Mouse (Mus musculus) forebrain, embryonic 13.5 days (tissue): Measurements from ENCODE around the gene Tmem212. TPM values are rescaled to one million over a fixed set of nuclear protein-coding genes. Genes with fewer than 3 reads are reported as not detected.

Experiments
- ATAC-seq: fragments of 200-750 bp; cut with Nextera tagmentation; 2 replicates; pipeline ENCODE4 v1.8.0; 2017
- H3K27ac ChIP-seq: fragments of 300-500 bp; sonication (generic); 2 replicates; pipeline ENCODE4 v1.5.1; 2015; ENCODE audit warnings: inconsistent platforms, mild to moderate bottlenecking, moderate library complexity
- H3K27me3 ChIP-seq: fragments of 300-500 bp; sonication (generic); 2 replicates; pipeline ENCODE4 v1.6.1; 2015; ENCODE audit warnings: mild to moderate bottlenecking, inconsistent platforms
- H3K36me3 ChIP-seq: fragments of 300-500 bp; sonication (generic); 2 replicates; pipeline ENCODE4 v1.6.1; 2015; ENCODE audit warnings: mild to moderate bottlenecking, inconsistent platforms; ENCODE audit not compliant: poor library complexity, severe bottlenecking
- H3K4me1 ChIP-seq: fragments of 300-500 bp; sonication (generic); 2 replicates; pipeline ENCODE4 v1.6.1; 2015; ENCODE audit warnings: inconsistent platforms
- H3K4me2 ChIP-seq: fragments of 300-500 bp; sonication (generic); 2 replicates; pipeline ENCODE4 v1.6.1; 2015; ENCODE audit warnings: inconsistent platforms, mild to moderate bottlenecking, moderate library complexity
- H3K4me3 ChIP-seq: fragments of 300-500 bp; sonication (generic); 2 replicates; pipeline ENCODE4 v1.5.1; 2015; ENCODE audit warnings: mild to moderate bottlenecking, inconsistent platforms
- H3K9ac ChIP-seq: fragments of 300-500 bp; sonication (generic); 2 replicates; pipeline ENCODE4 v1.6.1; 2015; ENCODE audit warnings: mild to moderate bottlenecking, inconsistent platforms
- H3K9me3 ChIP-seq: fragments of 300-500 bp; sonication (generic); replicated peaks from 2 replicates; pipeline ENCODE4 v1.6.1; 2016; ENCODE audit warnings: inconsistent platforms
- WGBS: fragments of 180-500 bp; shearing (Covaris S2); methylation state at CpG from one replicate; pipeline ENCODE4 v1.1.7; 2015; 5-methylcytosine and 5-hydroxymethylcytosine counted together
- polyA plus RNA-seq: library from polyadenylated mRNA; unstranded; fragments of >200 nt; fragmentation: Nextera tagmentation; extraction: Ambion mirVana; gene quantifications from 2 replicates; pipeline ENCODE4 v1.2.1, GENCODE M21; 2015

The Tmem212 gene
- polyA plus RNA-seq, 1 experiment from 2014 or later: not detected

GRCm38 (mm10) chr3:27861086-27861485 lies 35.1 kb downstream of the Tmem212 start:
- Histone ChIP-seq H3K27ac (no peak overlapping the region), H3K36me3 (no peaks in the 10 kb centered on the region), H3K27me3 (peaks cover 9% of the 10 kb centered on the region), H3K9ac (no peak overlapping the region), H3K9me3 (no peaks in the 10 kb centered on the region), H3K4me3 (no peak overlapping the region), H3K4me2 (no peak overlapping the region), H3K4me1 (peaks cover 28% of the 10 kb centered on the region)
- WGBS: 94% methylated on average over 6 of the region's 6 CpGs
- no peak for ATAC-seq

DNA sequence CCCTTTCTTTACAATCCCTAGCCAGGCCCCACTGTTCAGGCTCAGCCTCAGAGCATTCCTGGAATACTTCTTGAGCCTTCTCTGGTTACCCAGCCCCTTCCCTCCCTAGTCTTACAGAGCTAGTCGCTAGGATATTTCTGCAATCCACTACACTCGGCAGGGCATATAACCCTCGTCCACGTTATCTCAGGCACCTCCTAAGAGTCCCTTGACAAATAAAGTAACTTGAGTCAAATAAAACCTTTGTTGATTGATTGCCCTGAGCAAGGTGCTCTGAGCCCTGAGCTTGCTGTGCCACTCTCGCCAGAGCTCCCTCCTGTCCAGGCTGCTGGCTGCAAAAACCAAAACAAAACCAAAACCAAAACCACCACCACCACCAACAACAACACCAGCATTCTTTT lies 37.0 kb downstream of the Tmem212 start:
- no peaks in the 10 kb centered on the region for H3K36me3 ChIP-seq
- H3K4me1 ChIP-seq: peaks cover 38% of the 10 kb centered on the region
- no peaks in the 10 kb centered on the region for H3K9me3 ChIP-seq
- peaks cover 16% of the 10 kb centered on the region for H3K27me3 ChIP-seq
- ATAC-seq: no peak
- WGBS: 11% methylated on average over 5 of the region's 5 CpGs
- H3K9ac ChIP-seq: no peak overlapping the region
- H3K4me3 ChIP-seq: no peak overlapping the region
- no peak overlapping the region for H3K27ac ChIP-seq
- no peak overlapping the region for H3K4me2 ChIP-seq

- Histone ChIP-seq H3K4me1 (peaks cover 35% of the 10 kb centered on the region), H3K27ac (no peak overlapping the region), H3K4me3 (no peak overlapping the region), H3K36me3 (no peaks in the 10 kb centered on the region), H3K9ac (no peak overlapping the region), H3K4me2 (no peak overlapping the region), H3K9me3 (no peaks in the 10 kb centered on the region), H3K27me3 (peaks cover 16% of the 10 kb centered on the region)
- ATAC-seq: no peak
- WGBS: 43% methylated on average over 5 of the region's 5 CpGs
Observed at GRCm38 (mm10) chr3:27858441-27859115, 37.6 kb downstream of the Tmem212 start.

DNA sequence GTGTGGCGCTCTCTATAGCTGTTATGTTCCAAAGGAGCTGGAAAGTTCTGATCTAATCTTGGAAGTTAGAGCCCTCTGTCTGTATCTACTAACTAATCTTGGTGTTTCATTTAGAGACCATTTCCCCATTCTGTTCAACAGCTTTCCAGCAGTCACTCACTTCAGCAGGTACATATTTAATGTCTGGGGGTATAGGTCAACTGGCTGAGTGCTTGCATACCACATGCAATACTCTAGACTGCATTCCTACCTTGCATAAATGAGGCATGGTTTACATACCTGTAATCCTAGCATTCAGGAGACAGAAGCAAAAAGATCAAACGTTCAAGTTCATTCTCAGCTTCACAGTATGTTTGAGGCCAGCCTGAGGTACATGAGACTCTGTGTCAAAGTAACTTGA lies 39.9 kb downstream of the Tmem212 start:
- Histone ChIP-seq H3K4me3 (no peak overlapping the region), H3K36me3 (no peaks in the 10 kb centered on the region), H3K9me3 (no peaks in the 10 kb centered on the region), H3K9ac (no peak overlapping the region), H3K4me1 (peaks cover 14% of the 10 kb centered on the region; the same call in 1 of the 2 replicates), H3K27ac (no peak overlapping the region), H3K27me3 (peaks cover 16% of the 10 kb centered on the region), H3K4me2 (no peak overlapping the region)
- WGBS: 87% methylated on average over 2 of the region's 2 CpGs
- ATAC-seq: no peak

DNA sequence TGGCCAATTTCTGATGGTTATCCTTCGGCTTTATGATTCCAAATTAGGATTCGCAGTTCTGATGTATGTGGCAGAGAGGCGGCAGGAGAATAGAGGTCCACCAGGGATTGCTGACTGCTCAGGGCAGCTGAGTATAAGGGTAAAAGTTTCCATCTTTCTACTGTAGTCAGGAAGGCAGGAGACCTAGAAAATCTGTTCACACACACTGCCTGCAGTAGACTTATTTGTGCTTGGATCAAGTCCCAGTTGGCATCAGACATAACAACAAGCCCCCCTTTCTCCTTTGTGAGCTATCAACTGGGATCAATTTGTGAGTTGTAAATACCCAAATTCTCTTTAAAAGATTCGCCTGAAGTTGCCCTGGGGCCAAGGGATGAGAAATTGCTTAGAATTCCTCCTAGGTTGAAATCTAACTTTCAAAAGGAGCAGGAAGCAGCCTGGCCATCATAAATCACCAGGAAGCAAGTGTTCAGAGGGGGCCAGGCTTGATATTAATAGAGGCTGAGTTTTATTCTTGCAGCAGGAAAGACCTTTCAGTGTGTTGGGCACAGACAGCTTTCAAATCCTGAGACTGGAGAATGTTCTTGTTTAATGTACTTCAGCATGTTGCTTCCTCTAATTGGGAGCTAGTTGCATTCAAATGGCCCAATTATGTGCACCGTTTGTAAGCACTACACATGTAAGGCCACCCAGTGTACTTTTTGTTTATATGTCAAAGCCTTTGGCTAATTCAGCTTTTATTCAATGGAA lies 41.6 kb downstream of the Tmem212 start:
- no peaks in the 10 kb centered on the region for H3K36me3 ChIP-seq
- H3K27me3 ChIP-seq: peaks cover 16% of the 10 kb centered on the region
- no peak overlapping the region for H3K9ac ChIP-seq
- ATAC-seq: peak; percentile 63
- no peaks in the 10 kb centered on the region for H3K9me3 ChIP-seq
- peaks cover 14% of the 10 kb centered on the region; the same call in 1 of the 2 replicates for H3K4me1 ChIP-seq
- H3K4me3 ChIP-seq: no peak overlapping the region
- WGBS: 63% methylated on average over 5 of the region's 5 CpGs
- H3K4me2 ChIP-seq: no peak overlapping the region
- H3K27ac ChIP-seq: no peak overlapping the region

GRCm38 (mm10) chr3:27843266-27843665 lies 52.9 kb downstream of the Tmem212 start:
- Histone ChIP-seq H3K4me3 (no peak overlapping the region), H3K9me3 (no peaks in the 10 kb centered on the region), H3K4me2 (no peak overlapping the region), H3K27ac (no peak overlapping the region), H3K27me3 (no peaks in the 10 kb centered on the region), H3K4me1 (no peaks in the 10 kb centered on the region), H3K9ac (no peak overlapping the region), H3K36me3 (no peaks in the 10 kb centered on the region)
- WGBS: 85% methylated on average over 5 of the region's 5 CpGs
- ATAC-seq: no peak

DNA sequence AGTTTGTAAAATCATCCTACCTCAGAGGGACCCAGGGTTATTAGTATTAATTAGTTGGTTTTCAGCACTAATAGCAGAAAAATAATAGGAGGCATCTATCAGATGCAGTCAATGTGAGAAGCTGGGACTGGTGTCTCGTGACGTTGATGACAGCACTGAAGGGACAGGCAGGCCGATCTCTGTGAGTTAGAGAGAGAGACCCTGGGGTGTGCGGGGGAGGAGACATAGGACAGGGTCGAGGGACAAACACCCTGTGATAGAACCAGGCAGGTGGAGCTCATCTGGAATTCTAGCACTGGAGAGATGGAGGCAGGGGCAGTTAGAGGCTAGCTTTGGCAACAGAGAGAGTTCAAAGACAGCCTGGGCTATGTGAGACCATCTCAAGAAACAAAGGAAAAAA lies 53.3 kb downstream of the Tmem212 start:
- H3K4me2 ChIP-seq: no peak overlapping the region
- no peaks in the 10 kb centered on the region for H3K9me3 ChIP-seq
- H3K27ac ChIP-seq: no peak overlapping the region
- no peaks in the 10 kb centered on the region for H3K36me3 ChIP-seq
- H3K27me3 ChIP-seq: no peaks in the 10 kb centered on the region
- WGBS: 75% methylated on average over 5 of the region's 5 CpGs
- no peak overlapping the region for H3K9ac ChIP-seq
- ATAC-seq: no peak
- no peaks in the 10 kb centered on the region for H3K4me1 ChIP-seq
- no peak overlapping the region for H3K4me3 ChIP-seq

GRCm38 (mm10) chr3:27840311-27840710 lies 55.9 kb downstream of the Tmem212 start:
- Histone ChIP-seq H3K4me1 (no peaks in the 10 kb centered on the region), H3K9me3 (no peaks in the 10 kb centered on the region), H3K36me3 (no peaks in the 10 kb centered on the region), H3K27ac (no peak overlapping the region), H3K27me3 (no peaks in the 10 kb centered on the region), H3K4me3 (no peak overlapping the region), H3K9ac (no peak overlapping the region), H3K4me2 (no peak overlapping the region)
- WGBS: 81% methylated on average over 9 of the region's 9 CpGs
- no peak for ATAC-seq

DNA sequence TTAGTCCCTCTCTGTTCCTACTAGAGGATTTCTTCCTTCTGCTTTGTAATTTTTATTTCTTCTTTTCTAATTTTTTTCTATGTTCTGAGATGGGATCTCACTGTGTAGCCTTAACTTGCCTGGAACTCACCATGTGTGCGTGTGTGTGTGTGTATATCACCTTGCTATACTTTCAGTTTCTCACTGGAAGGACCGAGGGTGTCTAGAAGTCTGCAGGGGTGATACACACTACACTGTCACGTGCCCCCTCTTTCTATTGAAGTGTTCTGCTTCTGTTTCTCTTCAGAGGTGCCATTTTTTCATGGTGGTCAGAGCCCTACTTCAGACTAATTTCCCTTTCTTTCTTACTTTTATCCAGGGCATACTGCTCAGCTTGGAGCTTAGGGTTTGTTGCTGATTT lies 56.4 kb downstream of the Tmem212 start:
- ATAC-seq: no peak
- H3K4me2 ChIP-seq: no peak overlapping the region
- no peaks in the 10 kb centered on the region for H3K27me3 ChIP-seq
- H3K9ac ChIP-seq: no peak overlapping the region
- H3K4me1 ChIP-seq: no peaks in the 10 kb centered on the region
- H3K36me3 ChIP-seq: no peaks in the 10 kb centered on the region
- 77% methylated on average over 3 of the region's 3 CpGs for WGBS
- H3K9me3 ChIP-seq: no peaks in the 10 kb centered on the region
- no peak overlapping the region for H3K27ac ChIP-seq
- H3K4me3 ChIP-seq: no peak overlapping the region

DNA sequence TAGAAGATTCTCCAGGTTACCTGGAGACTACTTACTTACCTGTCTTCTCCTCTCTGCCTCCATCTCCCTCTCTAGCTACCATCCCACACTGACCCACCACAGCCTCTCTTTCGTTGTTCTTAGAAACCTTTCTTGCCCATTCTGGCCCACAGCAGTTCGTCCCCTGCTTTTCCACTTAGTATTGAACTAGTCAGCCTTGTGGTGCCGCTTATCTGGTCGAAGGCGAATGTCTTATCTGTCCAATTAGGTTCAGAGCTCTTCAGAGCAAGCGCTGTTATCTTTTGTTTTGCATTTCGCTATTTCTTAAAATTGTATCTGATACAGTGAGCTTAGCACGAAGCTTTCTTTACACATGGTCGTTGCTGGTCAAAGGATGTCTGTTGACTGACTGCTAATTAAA lies 56.9 kb downstream of the Tmem212 start:
- H3K9ac ChIP-seq: no peak overlapping the region
- H3K4me2 ChIP-seq: no peak overlapping the region
- WGBS: 81% methylated on average over 9 of the region's 9 CpGs
- no peak for ATAC-seq
- H3K27ac ChIP-seq: no peak overlapping the region
- no peak overlapping the region for H3K4me3 ChIP-seq
- no peaks in the 10 kb centered on the region for H3K9me3 ChIP-seq
- no peaks in the 10 kb centered on the region for H3K27me3 ChIP-seq
- H3K4me1 ChIP-seq: no peaks in the 10 kb centered on the region
- H3K36me3 ChIP-seq: no peaks in the 10 kb centered on the region

DNA sequence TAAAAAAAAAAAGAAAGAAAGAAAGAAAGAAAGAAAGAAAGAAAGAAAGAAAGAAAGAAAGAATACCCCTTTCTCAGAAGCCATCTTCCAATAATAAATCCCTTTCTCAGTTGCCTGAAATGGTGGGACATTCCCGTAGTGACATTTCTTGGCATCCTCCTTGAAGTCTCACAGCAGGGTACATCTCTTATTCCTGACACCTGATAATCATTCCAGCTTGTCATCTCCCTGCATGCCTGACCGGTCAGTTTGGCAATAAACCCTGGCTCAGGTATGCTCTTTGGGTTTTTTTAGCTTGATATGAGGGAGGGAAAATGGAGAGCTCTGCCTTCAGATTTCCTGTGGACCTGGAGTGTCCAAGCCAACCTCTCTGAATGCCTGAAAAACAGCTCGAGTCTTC lies 59.9 kb downstream of the Tmem212 start:
- H3K36me3 ChIP-seq: no peaks in the 10 kb centered on the region
- H3K4me2 ChIP-seq: no peak overlapping the region
- 90% methylated on average over 3 of the region's 3 CpGs for WGBS
- H3K27ac ChIP-seq: no peak overlapping the region
- H3K9ac ChIP-seq: no peak overlapping the region
- H3K9me3 ChIP-seq: peaks cover 6% of the 10 kb centered on the region; the same call in 1 of the 2 replicates
- H3K27me3 ChIP-seq: no peaks in the 10 kb centered on the region
- no peak overlapping the region for H3K4me3 ChIP-seq
- H3K4me1 ChIP-seq: no peaks in the 10 kb centered on the region
- ATAC-seq: no peak

GRCm38 (mm10) chr3:27835786-27836185 lies 60.4 kb downstream of the Tmem212 start:
- Histone ChIP-seq H3K4me1 (no peaks in the 10 kb centered on the region), H3K4me3 (no peak overlapping the region), H3K9ac (no peak overlapping the region), H3K27me3 (no peaks in the 10 kb centered on the region), H3K4me2 (no peak overlapping the region), H3K27ac (no peak overlapping the region), H3K36me3 (no peaks in the 10 kb centered on the region), H3K9me3 (peaks cover 6% of the 10 kb centered on the region; the same call in 1 of the 2 replicates)
- 95% methylated on average over 8 of the region's 8 CpGs for WGBS
- ATAC-seq: no peak
